Mouse (Mus musculus): ENCODE data around the gene Sntn. TPM values are rescaled to one million over a fixed set of nuclear protein-coding genes. Genes with fewer than 3 reads are reported as not detected.

Sntn gene
- polyA plus RNA-seq (2015; fragmentation: Nextera tagmentation; extraction: Ambion mirVana) = not detected in 2 replicates

- H3K9me3 ChIP-seq (replicated peaks; ENCODE audit: control insufficient read depth, low read length) = no peaks in the 10 kb centered on the region
- no peaks in the 10 kb centered on the region for H3K4me1 ChIP-seq (ENCODE audit: control insufficient read depth, low read depth, low read length)
- WGBS (ENCODE audit: insufficient replicate concordance) = 50% methylated on average over 2 of the region's 2 CpGs
- no peaks in the 10 kb centered on the region for H3K27me3 ChIP-seq (ENCODE audit: control insufficient read depth, insufficient read depth, low read depth, low read length)
- H3K4me2 ChIP-seq (ENCODE audit: low read depth, low read length) = no peak within 1 kb of the TSS
- no peaks in the 10 kb centered on the region for H3K36me3 ChIP-seq (ENCODE audit: control insufficient read depth, insufficient read depth)
- H3K27ac ChIP-seq (ENCODE audit: low read length) = no peak within 1 kb of the TSS
- no peak within 1 kb of the TSS for H3K9ac ChIP-seq (ENCODE audit: low read depth, low read length)
- H3K4me3 ChIP-seq (ENCODE audit: low read depth, low read length) = no peak within 1 kb of the TSS
- ATAC-seq (ENCODE audit: low read depth) = no peak
Observed at GRCm38 (mm10) chr14:13670576-13670975, at the start of gene Sntn. Gene Sntn (plus strand): TSS chr14:13670876.

GRCm38 (mm10) chr14:13649865-13650264, 20.8 kb upstream of the Sntn start:
- no peaks in the 10 kb centered on the region for H3K27me3 ChIP-seq (ENCODE audit: control insufficient read depth, insufficient read depth, low read depth, low read length)
- H3K36me3 ChIP-seq (ENCODE audit: control insufficient read depth, insufficient read depth) = no peaks in the 10 kb centered on the region
- no peak overlapping the region for H3K4me3 ChIP-seq (ENCODE audit: low read depth, low read length)
- WGBS (ENCODE audit: insufficient replicate concordance) = 76% methylated on average over 1 of the region's 1 CpGs
- H3K4me2 ChIP-seq (ENCODE audit: low read depth, low read length) = no peak overlapping the region
- H3K4me1 ChIP-seq (ENCODE audit: control insufficient read depth, low read depth, low read length) = no peaks in the 10 kb centered on the region
- no peak overlapping the region for H3K27ac ChIP-seq (ENCODE audit: low read length)
- ATAC-seq (ENCODE audit: low read depth) = no peak
- no peak overlapping the region for H3K9ac ChIP-seq (ENCODE audit: low read depth, low read length)
- H3K9me3 ChIP-seq (replicated peaks; ENCODE audit: control insufficient read depth, low read length) = no peaks in the 10 kb centered on the region

GRCm38 (mm10) chr14:13651039-13651438, 19.6 kb upstream of the Sntn start:
- H3K4me3 ChIP-seq (ENCODE audit: low read depth, low read length) = no peak overlapping the region
- no peaks in the 10 kb centered on the region for H3K27me3 ChIP-seq (ENCODE audit: control insufficient read depth, insufficient read depth, low read depth, low read length)
- no peaks in the 10 kb centered on the region for H3K4me1 ChIP-seq (ENCODE audit: control insufficient read depth, low read depth, low read length)
- H3K27ac ChIP-seq (ENCODE audit: low read length) = no peak overlapping the region
- H3K9ac ChIP-seq (ENCODE audit: low read depth, low read length) = no peak overlapping the region
- 29% methylated on average over 1 of the region's 1 CpGs for WGBS (ENCODE audit: insufficient replicate concordance)
- no peaks in the 10 kb centered on the region for H3K36me3 ChIP-seq (ENCODE audit: control insufficient read depth, insufficient read depth)
- H3K4me2 ChIP-seq (ENCODE audit: low read depth, low read length) = no peak overlapping the region
- H3K9me3 ChIP-seq (replicated peaks; ENCODE audit: control insufficient read depth, low read length) = no peaks in the 10 kb centered on the region
- ATAC-seq (ENCODE audit: low read depth) = no peak

- Histone ChIP-seq H3K27me3 (ENCODE audit: control insufficient read depth, insufficient read depth, low read depth, low read length) (no peaks in the 10 kb centered on the region), H3K27ac (ENCODE audit: low read length) (no peak overlapping the region), H3K4me2 (ENCODE audit: low read depth, low read length) (no peak overlapping the region), H3K36me3 (ENCODE audit: control insufficient read depth, insufficient read depth) (no peaks in the 10 kb centered on the region), H3K4me3 (ENCODE audit: low read depth, low read length) (no peak overlapping the region), H3K9ac (ENCODE audit: low read depth, low read length) (no peak overlapping the region), H3K4me1 (ENCODE audit: control insufficient read depth, low read depth, low read length) (no peaks in the 10 kb centered on the region), H3K9me3 (replicated peaks; ENCODE audit: control insufficient read depth, low read length) (no peaks in the 10 kb centered on the region)
- WGBS (ENCODE audit: insufficient replicate concordance) = 54% methylated on average over 2 of the region's 2 CpGs
- no peak for ATAC-seq (ENCODE audit: low read depth)
Observed at GRCm38 (mm10) chr14:13651541-13652298, 19.0 kb upstream of the Sntn start.

GRCm38 (mm10) chr14:13686716-13687115, 16.0 kb downstream of the Sntn start:
- Histone ChIP-seq H3K27ac (ENCODE audit: low read length) (no peak overlapping the region), H3K27me3 (ENCODE audit: control insufficient read depth, insufficient read depth, low read depth, low read length) (no peaks in the 10 kb centered on the region), H3K4me1 (ENCODE audit: control insufficient read depth, low read depth, low read length) (no peaks in the 10 kb centered on the region), H3K36me3 (ENCODE audit: control insufficient read depth, insufficient read depth) (no peaks in the 10 kb centered on the region), H3K9me3 (replicated peaks; ENCODE audit: control insufficient read depth, low read length) (no peaks in the 10 kb centered on the region), H3K9ac (ENCODE audit: low read depth, low read length) (no peak overlapping the region), H3K4me2 (ENCODE audit: low read depth, low read length) (no peak overlapping the region), H3K4me3 (ENCODE audit: low read depth, low read length) (no peak overlapping the region)
- WGBS (ENCODE audit: insufficient replicate concordance) = 19% methylated on average over 1 of the region's 1 CpGs
- no peak for ATAC-seq (ENCODE audit: low read depth)

GRCm38 (mm10) chr14:13690426-13690825, 19.8 kb downstream of the Sntn start:
- Histone ChIP-seq H3K4me2 (ENCODE audit: low read depth, low read length) (no peak overlapping the region), H3K9ac (ENCODE audit: low read depth, low read length) (no peak overlapping the region), H3K27me3 (ENCODE audit: control insufficient read depth, insufficient read depth, low read depth, low read length) (no peaks in the 10 kb centered on the region), H3K9me3 (replicated peaks; ENCODE audit: control insufficient read depth, low read length) (no peaks in the 10 kb centered on the region), H3K27ac (ENCODE audit: low read length) (no peak overlapping the region), H3K4me3 (ENCODE audit: low read depth, low read length) (no peak overlapping the region), H3K4me1 (ENCODE audit: control insufficient read depth, low read depth, low read length) (no peaks in the 10 kb centered on the region), H3K36me3 (ENCODE audit: control insufficient read depth, insufficient read depth) (no peaks in the 10 kb centered on the region)
- ATAC-seq (ENCODE audit: low read depth) = no peak
- 31% methylated on average over 2 of the region's 2 CpGs for whole genome bisulfite sequencing (ENCODE audit: insufficient replicate concordance)

GRCm38 (mm10) chr14:13732263-13732662, 61.6 kb downstream of the Sntn start:
- ATAC-seq (ENCODE audit: low read depth) = no peak
- Histone ChIP-seq H3K4me3 (ENCODE audit: low read depth, low read length) (no peak overlapping the region), H3K4me1 (ENCODE audit: control insufficient read depth, low read depth, low read length) (no peaks in the 10 kb centered on the region), H3K27me3 (ENCODE audit: control insufficient read depth, insufficient read depth, low read depth, low read length) (no peaks in the 10 kb centered on the region), H3K36me3 (ENCODE audit: control insufficient read depth, insufficient read depth) (no peaks in the 10 kb centered on the region), H3K9ac (ENCODE audit: low read depth, low read length) (no peak overlapping the region), H3K9me3 (replicated peaks; ENCODE audit: control insufficient read depth, low read length) (no peaks in the 10 kb centered on the region), H3K27ac (ENCODE audit: low read length) (no peak overlapping the region), H3K4me2 (ENCODE audit: low read depth, low read length) (no peak overlapping the region)
- WGBS (ENCODE audit: insufficient replicate concordance) = 22% methylated on average over 4 of the region's 4 CpGs

Other genes starting within 250 kb of the Sntn start
- gene Gm281, start 243.6 kb downstream of the Sntn start, polyA plus RNA-seq (2015; fragmentation: Nextera tagmentation; extraction: Ambion mirVana) = not detected in 2 replicates